Mouse (Mus musculus): ENCODE results near the gene Pip5k1b.

GRCm38 (mm10) chr19:24335611-24336343, 219.9 kb downstream of the Pip5k1b start:
- no peak for TF ChIP-seq CTCF (IDR thresholded peaks at IDR 0.05; ENCODE audit: extremely low read depth, insufficient read length, insufficient replicate concordance, low read depth, low read length)
- no peak for TF ChIP-seq POLR2A (IDR thresholded peaks at IDR 0.05; ENCODE audit: low read depth, low read length)

Data from small intestine, adult 2 months (tissue).